Mouse (Mus musculus): ENCODE data around the gene T.

DNA sequence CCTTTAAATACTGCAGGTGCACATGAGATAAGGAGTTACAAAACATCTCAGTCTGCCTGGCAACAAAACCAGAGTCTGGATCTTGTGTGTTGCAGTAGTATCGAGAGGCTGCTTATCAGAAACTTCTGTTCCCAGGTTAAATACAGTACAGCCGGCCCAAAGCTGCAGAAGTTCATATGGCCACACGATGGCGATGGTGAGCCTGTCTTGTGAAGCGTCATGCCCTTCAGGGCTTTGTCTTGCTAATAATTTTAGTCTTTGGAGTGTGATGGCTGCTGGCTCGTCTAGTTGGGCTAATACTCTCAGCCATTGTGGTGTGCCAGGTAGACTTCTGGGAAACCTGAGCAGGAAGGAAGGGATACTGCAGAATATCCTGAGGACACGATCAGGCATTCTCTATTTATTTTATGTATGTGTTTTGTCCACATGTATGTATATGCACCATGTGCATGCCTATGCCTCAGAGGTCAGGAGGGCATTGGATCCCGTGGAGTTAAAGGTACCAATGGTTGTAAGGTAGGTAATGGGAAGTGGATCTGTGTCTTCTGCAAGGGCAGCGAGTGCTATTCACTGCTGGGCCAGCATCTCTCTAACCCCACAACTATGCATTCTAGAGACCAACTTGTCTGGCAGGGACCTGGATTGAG lies 29.4 kb downstream of the T start:
- TF ChIP-seq POLR2A (IDR thresholded peaks at IDR 0.05; ENCODE audit: control insufficient read depth, low read depth, low read length) (no peak), CTCF (IDR thresholded peaks at IDR 0.05; ENCODE audit: control insufficient read depth, insufficient read depth, insufficient replicate concordance, low read depth, low read length) (peak; percentile 81; the same call in 1 of the 2 replicates)
